Mouse (Mus musculus): ENCODE measurements around the gene Brsk2. TPM values are rescaled to one million over a fixed set of nuclear protein-coding genes. Genes with fewer than 3 reads are reported as not detected.
A peak's percentile ranks its signal among the peaks of the same experiment; 100 is the strongest.
"Not testable (repeated sequence)": the region's sequence is repeated elsewhere in the genome, so short reads cannot be mapped to it uniquely, and the experiment has no call there.

The Brsk2 gene
- polyA plus RNA-seq (2015; fragmentation: Nextera tagmentation; extraction: Ambion mirVana) = 22.5 and 24.5 TPM in 2 replicates

DNA sequence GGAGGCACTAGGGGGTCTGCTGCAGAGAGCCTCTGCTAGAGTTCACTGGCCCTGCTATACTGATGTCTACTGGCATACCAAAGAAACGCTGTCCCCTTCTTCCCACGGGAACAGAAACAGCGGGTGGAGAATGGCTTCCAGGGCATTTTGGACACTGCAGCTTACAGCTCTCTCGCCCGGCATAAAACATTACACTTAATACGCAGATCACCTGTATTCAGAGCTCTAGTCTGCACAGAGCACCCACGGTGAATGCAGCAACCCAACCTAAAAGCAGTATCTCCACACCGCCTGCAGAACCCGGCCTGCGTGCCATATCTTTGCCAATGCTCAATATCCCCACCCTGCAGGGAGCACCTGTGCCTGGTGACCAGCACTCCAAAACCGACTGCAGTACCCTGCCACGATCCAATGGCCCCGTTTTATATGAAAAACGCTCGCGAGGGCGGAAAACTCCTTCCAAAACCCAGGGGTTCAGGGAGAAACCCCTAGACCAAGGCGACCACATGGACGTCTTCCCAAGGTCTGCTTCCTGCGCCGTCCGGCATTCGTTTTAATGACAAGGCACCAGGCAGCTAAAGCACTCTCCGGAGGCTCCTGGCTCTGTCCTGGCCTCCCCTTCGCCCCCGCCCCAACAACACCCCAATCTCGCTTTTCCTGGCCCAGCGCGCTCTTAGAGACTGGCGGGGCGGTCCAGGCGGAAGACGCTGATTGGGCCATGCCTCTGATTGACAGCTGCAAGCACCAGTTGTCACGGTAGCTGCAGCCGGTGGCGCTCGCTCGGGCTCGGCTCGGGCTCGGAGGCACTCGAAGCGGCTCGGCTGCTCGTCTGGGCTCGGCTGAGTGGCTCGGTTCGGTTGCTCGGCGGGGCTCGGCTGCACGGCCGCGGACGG, at the start of gene Brsk2:
Gene Brsk2 (plus strand): TSS at position 846 of the 893 bp plus-strand sequence.
- Histone ChIP-seq H3K9me3 (no peaks in the 10 kb centered on the region), H3K9ac (peak within 1 kb of the TSS; percentile 100), H3K27ac (peak within 1 kb of the TSS; percentile 99), H3K4me3 (peak within 1 kb of the TSS; percentile 96), H3K27me3 (peaks cover 5% of the 10 kb centered on the region; the same call in 1 of the 2 replicates), H3K4me2 (peak within 1 kb of the TSS; percentile 98), H3K36me3 (peaks cover 15% of the 10 kb centered on the region), H3K4me1 (replicated peaks) (peaks cover 77% of the 10 kb centered on the region)
- WGBS = 1% methylated on average over 55 of the region's 55 CpGs
- ATAC-seq (ENCODE audit: low FRiP score) = peak; percentile 90

DNA sequence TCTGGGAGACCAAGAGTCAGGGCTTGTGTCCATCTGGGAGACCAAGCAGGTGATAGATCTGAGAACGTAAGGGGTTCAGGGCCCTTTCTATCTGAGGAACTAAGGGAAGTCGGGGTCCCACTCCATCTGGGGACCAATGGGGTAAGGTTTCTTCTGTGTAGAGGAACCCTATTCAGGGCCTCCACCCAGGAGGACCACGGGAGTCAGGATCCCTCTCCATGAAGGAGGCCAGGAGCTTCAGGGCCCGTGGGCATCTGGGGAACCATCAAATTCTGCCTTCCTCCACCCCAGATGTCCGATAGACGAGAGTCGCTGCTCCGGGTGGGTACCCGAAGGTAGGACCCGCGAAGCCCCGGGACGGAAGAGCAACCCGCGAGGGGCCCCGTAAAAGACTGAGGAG, 47.7 kb upstream of the Brsk2 start:
- Histone ChIP-seq H3K27ac (peak overlapping the region; percentile 89), H3K27me3 (peaks cover 20% of the 10 kb centered on the region), H3K4me1 (replicated peaks) (peaks cover 44% of the 10 kb centered on the region), H3K4me2 (peak overlapping the region; percentile 87), H3K4me3 (peak overlapping the region; percentile 92), H3K36me3 (no peaks in the 10 kb centered on the region), H3K9me3 (no peaks in the 10 kb centered on the region), H3K9ac (peak overlapping the region; percentile 96)
- ATAC-seq (ENCODE audit: low FRiP score) = peak; percentile 71
- 2% methylated on average over 16 of the region's 16 CpGs for WGBS

DNA sequence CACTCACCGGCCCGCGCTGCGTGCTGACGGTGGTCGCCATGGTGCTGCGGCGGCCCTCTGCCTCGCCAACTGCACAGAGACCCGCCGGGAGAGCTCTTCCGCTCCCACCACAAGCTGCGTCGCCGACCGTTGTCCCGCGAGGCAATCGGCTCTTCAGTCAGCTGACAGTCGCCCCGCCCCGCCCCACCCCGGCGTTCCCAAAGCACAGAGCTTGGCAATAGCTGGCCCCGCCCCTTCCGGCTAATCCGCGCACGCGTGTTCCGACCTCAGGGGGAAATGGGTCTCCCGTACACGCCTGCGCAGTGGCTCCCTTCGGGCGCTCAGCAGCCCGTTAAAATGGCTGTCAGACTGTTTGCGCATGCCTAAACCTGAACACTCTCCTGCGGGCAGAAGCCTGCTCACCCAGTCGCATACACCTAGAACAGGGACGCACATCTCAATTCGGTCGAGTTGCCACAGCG, 47.3 kb upstream of the Brsk2 start:
- Histone ChIP-seq H3K27ac (peak overlapping the region; percentile 89), H3K4me2 (peak overlapping the region; percentile 87), H3K4me3 (peak overlapping the region; percentile 92), H3K9me3 (no peaks in the 10 kb centered on the region), H3K9ac (peak overlapping the region; percentile 96), H3K27me3 (peaks cover 20% of the 10 kb centered on the region), H3K4me1 (replicated peaks) (peaks cover 39% of the 10 kb centered on the region), H3K36me3 (no peaks in the 10 kb centered on the region)
- under 1% methylated on average over 43 of the region's 44 CpGs for WGBS
- peak; percentile 98 for ATAC-seq (ENCODE audit: low FRiP score)

DNA sequence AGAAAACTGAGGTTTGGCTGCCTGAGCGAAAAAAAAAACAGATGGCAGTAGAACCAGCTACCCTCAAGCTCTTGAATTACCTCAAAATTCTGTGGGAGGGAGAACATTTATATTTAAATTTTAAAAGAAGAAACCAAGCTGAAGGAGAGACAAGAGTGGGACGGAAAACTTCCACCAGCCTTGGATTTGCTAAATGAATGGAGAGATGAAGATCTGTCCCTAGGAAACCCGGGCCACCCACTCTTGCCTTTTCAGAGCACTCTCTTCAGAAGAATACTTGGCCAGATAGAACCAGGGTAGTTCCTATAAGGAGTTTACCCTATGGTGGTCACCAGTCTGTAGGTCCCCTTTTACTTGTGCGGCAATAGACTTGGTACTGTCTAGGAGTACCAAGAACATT, 46.8 kb upstream of the Brsk2 start:
- Histone ChIP-seq H3K4me3 (peak overlapping the region; percentile 92), H3K27me3 (peaks cover 24% of the 10 kb centered on the region), H3K27ac (peak overlapping the region; percentile 89), H3K4me1 (replicated peaks) (peaks cover 36% of the 10 kb centered on the region), H3K36me3 (no peaks in the 10 kb centered on the region), H3K4me2 (peak overlapping the region; percentile 87), H3K9me3 (no peaks in the 10 kb centered on the region), H3K9ac (peak overlapping the region; percentile 71)
- WGBS = 72% methylated on average over 4 of the region's 4 CpGs
- no peak for ATAC-seq (ENCODE audit: low FRiP score)

DNA sequence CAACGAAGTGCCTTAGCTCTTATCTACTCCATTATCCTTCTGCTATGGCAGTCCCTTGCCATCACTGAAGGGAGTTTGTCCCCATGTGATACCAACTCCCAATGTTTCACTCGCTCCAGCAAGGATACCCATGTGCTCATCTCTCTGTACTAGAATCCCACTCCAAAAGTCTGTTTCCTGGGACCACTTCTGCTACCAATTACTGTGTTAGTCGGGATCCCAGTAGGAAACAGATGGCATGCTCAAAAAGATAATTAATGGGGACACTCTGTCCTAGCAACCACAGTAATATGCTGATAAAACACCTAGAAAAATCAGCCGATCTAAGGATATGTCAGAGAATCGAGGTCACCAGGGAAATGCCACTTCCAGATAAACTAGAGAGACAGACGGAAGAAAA, 41.0 kb upstream of the Brsk2 start:
- H3K4me1 ChIP-seq (replicated peaks) = peaks cover 19% of the 10 kb centered on the region
- H3K4me3 ChIP-seq = no peak overlapping the region
- H3K27me3 ChIP-seq = peaks cover 38% of the 10 kb centered on the region
- no peak overlapping the region for H3K9ac ChIP-seq
- ATAC-seq (ENCODE audit: low FRiP score) = no peak
- no peaks in the 10 kb centered on the region for H3K9me3 ChIP-seq
- H3K27ac ChIP-seq = no peak overlapping the region
- H3K36me3 ChIP-seq = no peaks in the 10 kb centered on the region
- H3K4me2 ChIP-seq = no peak overlapping the region
- WGBS = 66% methylated on average over 6 of the region's 6 CpGs

DNA sequence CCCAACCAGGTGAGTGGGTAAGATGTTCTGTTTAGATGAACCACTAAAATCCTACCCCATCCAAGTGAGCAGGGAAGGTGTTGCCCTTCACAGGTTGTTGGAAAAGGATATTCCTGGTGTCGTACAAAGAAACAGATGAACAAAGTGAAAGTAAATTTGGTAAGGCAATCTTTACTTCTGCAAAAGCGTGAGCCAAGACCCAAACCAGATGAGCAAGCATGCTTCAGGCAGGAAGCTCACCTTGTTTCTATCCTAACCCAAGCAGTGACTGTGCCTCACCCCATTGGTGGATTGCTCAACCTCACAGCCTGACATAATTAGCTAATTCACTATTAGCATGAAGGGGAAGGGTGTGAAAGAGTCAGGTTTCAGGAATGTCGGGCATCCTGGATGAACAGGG, 38.2 kb upstream of the Brsk2 start:
- H3K9ac ChIP-seq = no peak overlapping the region
- H3K36me3 ChIP-seq = no peaks in the 10 kb centered on the region
- 66% methylated on average over 3 of the region's 3 CpGs for WGBS
- H3K27me3 ChIP-seq = peaks cover 22% of the 10 kb centered on the region
- no peak overlapping the region for H3K4me3 ChIP-seq
- H3K4me2 ChIP-seq = no peak overlapping the region
- no peak overlapping the region for H3K27ac ChIP-seq
- ATAC-seq (ENCODE audit: low FRiP score) = no peak
- peaks cover 19% of the 10 kb centered on the region for H3K4me1 ChIP-seq (replicated peaks)
- no peaks in the 10 kb centered on the region for H3K9me3 ChIP-seq

DNA sequence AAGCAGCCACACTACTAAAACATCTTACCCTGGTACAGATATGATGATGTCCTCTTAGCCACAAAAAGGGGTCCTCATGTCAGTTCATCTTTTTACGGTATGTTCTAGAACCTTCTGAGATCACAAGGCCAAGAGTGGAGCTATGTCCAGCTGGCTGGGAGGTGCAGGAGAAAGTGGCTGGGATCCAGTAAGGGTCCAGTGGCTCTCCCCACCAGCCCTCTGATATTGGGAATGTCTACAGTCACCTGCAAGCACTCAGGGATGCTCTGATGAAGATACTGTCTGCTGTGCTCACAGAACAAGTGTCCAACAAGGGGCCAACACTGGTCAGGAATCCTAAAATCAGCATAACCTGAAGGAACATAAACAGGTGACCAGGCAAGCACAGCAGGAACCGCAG, 31.1 kb upstream of the Brsk2 start, which contains the start of gene Tollip:
Gene Tollip (minus strand): TSS at position 101 of the 400 bp plus-strand sequence.
- no peak within 1 kb of the TSS for H3K9ac ChIP-seq
- ATAC-seq (ENCODE audit: low FRiP score) = no peak
- no peaks in the 10 kb centered on the region for H3K9me3 ChIP-seq
- peaks cover under 1% of the 10 kb centered on the region; the same call in 1 of the 2 replicates for H3K4me1 ChIP-seq (replicated peaks)
- 94% methylated on average over 2 of the region's 2 CpGs for WGBS
- no peak within 1 kb of the TSS for H3K27ac ChIP-seq
- H3K27me3 ChIP-seq = no peaks in the 10 kb centered on the region
- H3K4me3 ChIP-seq = no peak within 1 kb of the TSS
- H3K4me2 ChIP-seq = no peak within 1 kb of the TSS
- H3K36me3 ChIP-seq = no peaks in the 10 kb centered on the region

DNA sequence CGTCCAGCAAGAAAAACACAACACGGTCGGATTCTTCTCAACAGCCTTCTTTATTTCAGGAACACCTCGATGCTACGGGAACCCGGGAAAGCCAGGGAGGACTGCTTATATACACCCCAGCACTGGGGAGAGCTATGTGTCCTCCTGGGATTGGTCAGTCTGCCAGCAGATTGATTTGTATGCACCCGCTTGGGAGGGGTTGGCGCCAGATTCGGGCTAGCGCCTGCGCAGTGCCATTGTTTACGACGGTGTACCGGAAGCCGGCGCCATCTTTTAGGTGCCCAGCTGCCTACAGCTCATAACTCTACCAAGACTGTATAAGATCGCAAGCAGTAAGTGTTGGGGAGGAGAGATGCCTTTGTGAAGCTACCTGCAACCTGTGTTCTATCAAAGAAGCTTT, 25.4 kb upstream of the Brsk2 start:
- H3K9ac ChIP-seq; H3K27ac ChIP-seq; H3K4me3 ChIP-seq; H3K27me3 ChIP-seq; H3K4me2 ChIP-seq; H3K4me1 ChIP-seq (replicated peaks); ATAC-seq (ENCODE audit: low FRiP score); H3K36me3 ChIP-seq; H3K9me3 ChIP-seq: not testable (repeated sequence)
- WGBS = 94% methylated on average over 17 of the region's 17 CpGs

DNA sequence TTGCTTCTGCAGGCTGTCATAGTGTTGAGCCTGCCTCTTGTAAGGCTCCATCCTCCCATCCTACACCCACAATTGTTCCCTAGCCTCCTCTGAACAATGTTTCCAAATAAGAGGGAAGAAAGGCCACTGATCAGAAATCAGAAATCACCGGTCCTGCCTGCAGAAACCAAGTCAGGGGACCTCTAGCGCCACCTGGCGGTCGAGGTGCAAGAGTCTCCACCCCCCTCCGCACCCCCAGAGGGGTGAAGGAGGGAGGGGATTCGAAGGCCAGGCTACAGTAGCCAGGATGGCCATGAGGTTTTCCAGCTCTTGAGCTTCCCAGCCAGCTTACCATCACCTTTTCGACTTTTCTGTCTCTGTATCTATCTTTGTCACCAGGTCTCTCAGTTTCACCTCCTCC, 24.6 kb upstream of the Brsk2 start:
- Histone ChIP-seq H3K4me2 (no peak overlapping the region; the same call in 1 of the 2 replicates), H3K36me3 (no peaks in the 10 kb centered on the region), H3K27me3 (no peaks in the 10 kb centered on the region), H3K27ac (no peak overlapping the region), H3K9me3 (no peaks in the 10 kb centered on the region), H3K4me1 (replicated peaks) (peaks cover 9% of the 10 kb centered on the region; the same call in 1 of the 2 replicates), H3K9ac (no peak overlapping the region), H3K4me3 (no peak overlapping the region)
- WGBS = 8% methylated on average over 7 of the region's 7 CpGs
- ATAC-seq (ENCODE audit: low FRiP score) = no peak

DNA sequence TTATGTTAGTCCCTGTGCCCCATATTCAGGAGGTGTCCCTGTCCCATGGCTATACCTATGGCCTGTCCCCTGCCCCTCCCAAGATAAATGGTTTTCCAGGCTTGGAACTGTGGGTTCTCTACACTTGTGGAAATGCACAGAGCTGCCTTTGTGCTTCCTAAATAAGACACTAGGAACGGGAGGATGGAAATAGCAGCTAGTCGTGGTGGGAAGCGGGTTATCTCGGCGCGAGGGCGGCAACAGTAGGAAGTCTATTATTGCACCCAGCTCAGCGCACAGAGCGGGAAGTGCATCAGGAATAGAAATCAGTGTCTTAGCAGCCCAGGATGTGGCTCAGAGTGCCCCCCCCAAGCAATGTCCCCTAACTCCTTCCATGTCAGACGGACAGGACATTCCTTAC, 20.9 kb upstream of the Brsk2 start:
- ATAC-seq (ENCODE audit: low FRiP score) = no peak
- no peaks in the 10 kb centered on the region for H3K27me3 ChIP-seq
- H3K4me2 ChIP-seq = no peak overlapping the region
- H3K9ac ChIP-seq = no peak overlapping the region
- no peak overlapping the region for H3K4me3 ChIP-seq
- peaks cover 9% of the 10 kb centered on the region for H3K4me1 ChIP-seq (replicated peaks)
- H3K36me3 ChIP-seq = no peaks in the 10 kb centered on the region
- no peak overlapping the region for H3K27ac ChIP-seq
- 72% methylated on average over 10 of the region's 10 CpGs for WGBS
- no peaks in the 10 kb centered on the region for H3K9me3 ChIP-seq

DNA sequence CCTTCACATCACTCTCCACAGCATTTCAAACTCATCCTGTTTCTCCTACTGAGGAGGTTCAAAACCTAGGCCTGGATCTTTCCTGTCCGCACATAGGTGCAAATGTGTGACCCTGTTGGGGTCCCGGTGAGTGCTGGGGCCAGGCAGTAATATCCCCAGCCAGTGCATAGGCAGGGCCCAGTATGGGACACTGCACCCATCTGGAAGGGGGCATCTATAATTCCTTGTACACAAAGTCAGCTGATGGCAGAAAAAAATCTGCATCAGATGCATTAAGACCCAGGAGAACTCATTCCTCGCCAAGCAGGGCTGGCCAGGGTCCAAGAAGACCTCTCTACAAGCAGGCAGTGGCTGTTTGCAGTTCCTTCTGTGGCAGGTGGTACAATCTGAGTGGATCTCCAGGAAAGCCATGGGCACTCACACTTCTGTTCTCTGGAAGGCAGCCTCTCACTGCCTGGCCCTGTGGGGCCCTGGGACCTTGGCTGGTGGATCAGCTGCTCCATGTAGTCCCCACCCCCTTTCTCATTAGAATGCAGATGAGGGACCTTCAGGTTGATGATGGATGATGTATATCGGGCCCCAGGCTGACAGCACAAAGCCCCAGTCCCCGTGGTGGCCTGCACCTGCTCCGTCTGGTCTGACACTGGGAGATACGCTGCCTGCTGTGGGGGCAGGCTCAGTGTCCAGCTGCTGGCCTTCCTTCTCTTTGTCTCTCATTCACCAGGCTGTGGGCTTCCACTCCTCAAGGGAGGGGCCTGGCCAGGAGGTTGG, 15.2 kb upstream of the Brsk2 start:
- 28% methylated on average over 7 of the region's 7 CpGs for WGBS
- no peaks in the 10 kb centered on the region for H3K36me3 ChIP-seq
- 0 out of 2 replicates have a peak overlapping the region, but pooled peaks have one; percentile 2 for H3K9ac ChIP-seq
- H3K4me1 ChIP-seq (replicated peaks) = peaks cover 12% of the 10 kb centered on the region
- H3K4me3 ChIP-seq = no peak overlapping the region
- peak; percentile 93 for ATAC-seq (ENCODE audit: low FRiP score)
- no peaks in the 10 kb centered on the region for H3K27me3 ChIP-seq
- no peak overlapping the region for H3K4me2 ChIP-seq
- H3K27ac ChIP-seq = peak overlapping the region; percentile 74
- no peaks in the 10 kb centered on the region for H3K9me3 ChIP-seq

DNA sequence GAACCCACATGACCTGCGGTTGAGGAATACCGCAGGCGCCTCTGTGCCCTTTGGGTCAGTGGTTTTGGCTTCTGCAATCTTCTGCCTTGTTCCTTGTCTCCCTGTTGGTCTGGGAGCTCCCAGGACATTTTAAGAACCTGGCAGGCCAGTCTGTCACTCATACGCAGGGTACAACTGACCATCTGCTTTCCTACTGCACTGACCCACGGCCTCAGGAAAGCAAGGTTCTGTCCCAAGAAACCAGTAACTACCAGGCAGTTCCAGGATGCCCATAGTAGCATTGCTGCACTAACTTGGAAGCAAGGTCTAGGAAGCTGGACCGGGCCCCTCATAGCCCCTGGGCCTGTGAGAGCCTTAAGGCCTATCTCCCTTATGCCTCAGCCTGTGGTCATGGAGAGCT, 14.6 kb upstream of the Brsk2 start:
- ATAC-seq (ENCODE audit: low FRiP score) = peak; percentile 25
- Histone ChIP-seq H3K4me3 (no peak overlapping the region), H3K9ac (no peak overlapping the region), H3K4me2 (no peak overlapping the region), H3K36me3 (no peaks in the 10 kb centered on the region), H3K9me3 (no peaks in the 10 kb centered on the region), H3K27ac (peak overlapping the region; percentile 74), H3K4me1 (replicated peaks) (peaks cover 12% of the 10 kb centered on the region), H3K27me3 (no peaks in the 10 kb centered on the region)
- 62% methylated on average over 6 of the region's 6 CpGs for WGBS
